Mouse (Mus musculus): ENCODE measurements around the gene Tsfm. TPM values are rescaled to one million over a fixed set of nuclear protein-coding genes. Genes with fewer than 3 reads are reported as not detected.

Tsfm gene
- total RNA-seq, 2 experiments from 2014 or later = 31.4 to 36.3 TPM

DNA sequence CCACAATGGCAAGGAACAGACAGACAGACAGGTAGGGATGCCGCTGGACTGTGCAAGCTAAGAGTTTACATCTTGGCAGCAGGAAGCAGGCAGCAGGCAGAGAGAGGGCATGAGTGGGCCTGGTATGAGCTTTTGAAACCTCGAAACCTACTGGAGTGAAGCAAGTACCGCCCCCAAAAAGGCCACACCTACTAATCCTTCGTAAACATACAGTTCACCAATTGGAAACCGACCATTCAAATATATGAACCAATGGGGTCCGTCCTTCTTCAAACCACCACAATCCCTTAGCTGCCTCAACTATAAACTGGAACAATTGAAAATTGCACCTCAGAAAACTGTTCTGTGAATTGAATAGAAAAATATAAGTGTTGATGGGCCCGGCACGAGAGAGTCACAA is 66.8 kb downstream of the Tsfm start:
- no peak for DNase-seq (ENCODE audit: low spot score in 2 of 2)

DNA sequence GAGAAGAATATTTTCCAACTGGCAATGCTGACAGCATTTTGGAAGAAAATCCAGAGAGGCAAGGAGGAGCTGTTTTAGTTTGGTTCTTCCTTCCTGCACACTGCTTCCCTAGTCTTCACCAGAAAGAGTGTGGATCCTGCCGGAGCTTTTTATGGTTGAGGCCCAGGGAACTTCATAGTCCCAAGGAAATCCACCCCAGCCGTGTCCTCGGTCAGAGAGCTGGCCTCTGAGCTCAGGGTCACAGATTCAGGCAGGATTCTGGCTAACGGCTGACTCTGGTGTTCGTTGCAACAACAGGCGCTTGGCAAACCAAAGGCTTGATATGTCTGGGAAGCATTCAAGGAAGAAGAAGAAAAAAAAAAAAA is 67.7 kb downstream of the Tsfm start:
- no peak for DNase-seq (ENCODE audit: low spot score in 2 of 2)

- DNase-seq (ENCODE audit: low spot score in 2 of 2) = peak; percentile 58 to 61
Observed at GRCm38 (mm10) chr10:126962271-126962965, 68.2 kb downstream of the Tsfm start.

GRCm38 (mm10) chr10:126961757-126962156 is 68.9 kb downstream of the Tsfm start:
- DNase-seq (ENCODE audit: low spot score in 2 of 2) = peak; percentile 81 to 82

Small RNAs within 50 kb of the gene (microRNA-seq; reads per million reads assigned to microRNA genes)
- 13.0 to 306 reads per million in 2 experiments for gene Mir26a-2
- 0.22 to 0.78 reads per million in 2 experiments for gene Mir546

Other genes starting within 250 kb of the Tsfm start
- 10 to 100 TPM in 1 of 2 experiments, 1 to 10 TPM in 1; 7.4 to 10.3 TPM for gene Atp23, start 129.5 kb downstream of the Tsfm start, total RNA-seq (2021)
- 10 to 100 TPM; 78.9 to 88.9 TPM for gene Ctdsp2, start 52.1 kb downstream of the Tsfm start, total RNA-seq (2021)
- gene Avil, start 30.1 kb downstream of the Tsfm start, total RNA-seq (2021) = under 1 TPM; 0.11 to 0.18 TPM
- 10 to 100 TPM; 12.6 to 14.0 TPM for gene Mettl1, start 10.6 kb upstream of the Tsfm start, total RNA-seq (2021)
- gene Eef1akmt3, start 10.7 kb upstream of the Tsfm start, total RNA-seq (2021) = under 1 TPM; 0.27 to 0.34 TPM
- under 1 TPM; 0.45 to 0.75 TPM for gene Cyp27b1, start 17.4 kb upstream of the Tsfm start, total RNA-seq (2021)
- 10 to 100 TPM; 48.6 to 48.9 TPM for gene March9, start 29.3 kb upstream of the Tsfm start, total RNA-seq (2021)
- 100 to 1,000 TPM; 157 to 178 TPM for gene Cdk4, start 32.7 kb upstream of the Tsfm start, total RNA-seq (2021)
- 10 to 100 TPM; 59.9 to 63.4 TPM for gene Tspan31, start 39.4 kb upstream of the Tsfm start, total RNA-seq (2021)
- gene Agap2, start 44.4 kb upstream of the Tsfm start, total RNA-seq (2021) = 100 to 1,000 TPM; 542 to 553 TPM
- 10 to 100 TPM; 94.3 to 98.3 TPM for gene Os9, start 90.3 kb upstream of the Tsfm start, total RNA-seq (2021)
- gene B4galnt1, start 134.4 kb upstream of the Tsfm start, total RNA-seq (2021) = 100 to 1,000 TPM; 107 to 116 TPM
- 1 to 10 TPM; 2.0 to 2.6 TPM for gene Slc26a10, start 149.8 kb upstream of the Tsfm start, total RNA-seq (2021)
- 100 to 1,000 TPM; 125 to 132 TPM for gene Arhgef25, start 159.2 kb upstream of the Tsfm start, total RNA-seq (2021)
- gene Dtx3, start 164.9 kb upstream of the Tsfm start, total RNA-seq (2021) = 100 to 1,000 TPM; 187 to 203 TPM
- gene Pip4k2c, start 180.7 kb upstream of the Tsfm start, total RNA-seq (2021) = 10 to 100 TPM; 38.3 to 38.4 TPM
- gene Kif5a, start 232.5 kb upstream of the Tsfm start, total RNA-seq (2021) = 100 to 1,000 TPM; 360 to 377 TPM
- gene Dctn2, start 235.5 kb upstream of the Tsfm start, total RNA-seq (2021) = 100 to 1,000 TPM; 312 to 315 TPM

Data from layer of hippocampus, postnatal 10 days (tissue).